Mouse (Mus musculus) heart, embryonic 16.5 days (tissue): ENCODE measurements around the gene Ccdc144b. TPM values are rescaled to one million over a fixed set of nuclear protein-coding genes. Genes with fewer than 3 reads are reported as not detected.

Source experiments
- ATAC-seq: fragments of 200-750 bp; cut with Nextera tagmentation; replicated peaks from 2 replicates; pipeline ENCODE4 v1.8.0; 2017; ENCODE audit warnings: moderate number of reproducible peaks; ENCODE audit not compliant: insufficient read depth, low FRiP score; ENCODE audit errors: extremely low read depth
- H3K27ac ChIP-seq: fragments of 300-500 bp; sonication (generic); 2 replicates; pipeline ENCODE4 v1.5.1; 2014; ENCODE audit warnings: mild to moderate bottlenecking, low read length, control low read depth, moderate library complexity
- H3K27me3 ChIP-seq: fragments of 300-500 bp; sonication (generic); 2 replicates; pipeline ENCODE4 v1.6.1; 2014; ENCODE audit warnings: low read length, mixed read lengths; ENCODE audit not compliant: control insufficient read depth, insufficient read depth
- H3K36me3 ChIP-seq: fragments of 300-500 bp; sonication (generic); 2 replicates; pipeline ENCODE4 v1.6.1; 2014; ENCODE audit not compliant: control insufficient read depth, insufficient read depth
- H3K4me1 ChIP-seq: fragments of 300-500 bp; sonication (generic); 2 replicates; pipeline ENCODE4 v1.6.1; 2014; ENCODE audit warnings: low read length, mixed read lengths; ENCODE audit not compliant: control insufficient read depth, insufficient read depth
- H3K4me2 ChIP-seq: fragments of 300-500 bp; sonication (generic); 2 replicates; pipeline ENCODE4 v1.6.1; 2014; ENCODE audit warnings: low read depth, mild to moderate bottlenecking, control low read depth, low read length
- H3K4me3 ChIP-seq: fragments of 300-500 bp; sonication (generic); 2 replicates; pipeline ENCODE4 v1.5.1; 2014; ENCODE audit warnings: mild to moderate bottlenecking, control low read depth, low read length
- H3K9ac ChIP-seq: fragments of 300-500 bp; sonication (generic); 2 replicates; pipeline ENCODE4 v1.6.1; 2014; ENCODE audit warnings: low read length, control low read depth
- H3K9me3 ChIP-seq: fragments of 300-500 bp; sonication (generic); replicated peaks from 2 replicates; pipeline ENCODE4 v1.6.1; 2016; ENCODE audit warnings: low read length; ENCODE audit not compliant: control insufficient read depth
- WGBS: fragments of 180-500 bp; shearing (Covaris S2); extraction: QIAGEN DNeasy Blood & Tissue Kit; methylation state at CpG from one replicate; pipeline ENCODE4 v1.1.7; 2014; 5-methylcytosine and 5-hydroxymethylcytosine counted together
- polyA plus RNA-seq: library from polyadenylated mRNA; unstranded; fragments of >200 nt; fragmentation: Nextera tagmentation; extraction: Ambion mirVana; gene quantifications from 2 replicates; pipeline ENCODE4 v1.2.1, GENCODE M21; 2015

Gene Ccdc144b
- polyA plus RNA-seq, 1 experiment from 2014 or later = 0.03 TPM

GRCm38 (mm10) chr3:35971149-35971548, 82.2 kb downstream of the Ccdc144b start:
- H3K27me3 ChIP-seq = no peaks in the 10 kb centered on the region
- H3K4me2 ChIP-seq = no peak overlapping the region
- peaks cover 28% of the 10 kb centered on the region for H3K36me3 ChIP-seq
- H3K27ac ChIP-seq = no peak overlapping the region
- no peaks in the 10 kb centered on the region for H3K4me1 ChIP-seq
- H3K9ac ChIP-seq = no peak overlapping the region
- no peak for ATAC-seq
- WGBS = 93% methylated on average over 12 of the region's 12 CpGs
- H3K4me3 ChIP-seq = no peak overlapping the region
- H3K9me3 ChIP-seq = no peaks in the 10 kb centered on the region

GRCm38 (mm10) chr3:35970441-35970840, 82.9 kb downstream of the Ccdc144b start:
- H3K9ac ChIP-seq = no peak overlapping the region
- no peaks in the 10 kb centered on the region for H3K9me3 ChIP-seq
- H3K27me3 ChIP-seq = no peaks in the 10 kb centered on the region
- H3K4me2 ChIP-seq = no peak overlapping the region
- H3K27ac ChIP-seq = no peak overlapping the region
- peaks cover 21% of the 10 kb centered on the region for H3K36me3 ChIP-seq
- 82% methylated on average over 4 of the region's 4 CpGs for WGBS
- no peak overlapping the region for H3K4me3 ChIP-seq
- no peaks in the 10 kb centered on the region for H3K4me1 ChIP-seq
- ATAC-seq = no peak

- H3K4me2 ChIP-seq = no peak overlapping the region
- no peaks in the 10 kb centered on the region for H3K9me3 ChIP-seq
- H3K9ac ChIP-seq = no peak overlapping the region
- peaks cover 14% of the 10 kb centered on the region; the same call in 1 of the 2 replicates for H3K36me3 ChIP-seq
- H3K4me3 ChIP-seq = no peak overlapping the region
- WGBS = 89% methylated on average over 8 of the region's 8 CpGs
- H3K27me3 ChIP-seq = no peaks in the 10 kb centered on the region
- H3K27ac ChIP-seq = no peak overlapping the region
- no peaks in the 10 kb centered on the region for H3K4me1 ChIP-seq
- no peak for ATAC-seq
Observed at GRCm38 (mm10) chr3:35967366-35967921, 85.9 kb downstream of the Ccdc144b start.

- Histone ChIP-seq H3K4me3 (no peak overlapping the region), H3K9ac (no peak overlapping the region), H3K36me3 (peaks cover 14% of the 10 kb centered on the region; the same call in 1 of the 2 replicates), H3K27me3 (no peaks in the 10 kb centered on the region), H3K4me1 (no peaks in the 10 kb centered on the region), H3K4me2 (no peak overlapping the region), H3K9me3 (no peaks in the 10 kb centered on the region), H3K27ac (no peak overlapping the region)
- no peak for ATAC-seq
- WGBS = 84% methylated on average over 2 of the region's 2 CpGs
Observed at GRCm38 (mm10) chr3:35966493-35966892, 86.9 kb downstream of the Ccdc144b start.

DNA sequence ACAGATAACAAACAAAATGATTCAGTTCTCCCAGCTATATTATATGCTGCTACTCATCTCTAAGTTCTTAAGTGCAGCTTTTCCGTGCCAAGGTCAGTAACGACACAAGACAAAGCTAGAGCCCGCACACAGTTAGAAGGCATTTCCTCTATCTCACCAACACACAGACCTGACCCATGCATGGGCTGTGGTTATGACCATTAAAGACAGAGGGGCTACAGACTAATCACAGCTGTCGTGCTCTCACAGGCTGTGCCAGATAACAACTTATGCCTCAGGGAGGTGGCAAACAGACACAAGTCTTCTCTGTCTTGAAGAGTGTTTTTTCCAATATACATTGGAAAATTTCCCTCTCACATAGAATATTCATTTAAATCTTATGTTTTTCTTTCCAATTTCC, 88.4 kb downstream of the Ccdc144b start:
- Histone ChIP-seq H3K4me1 (no peaks in the 10 kb centered on the region), H3K27me3 (no peaks in the 10 kb centered on the region), H3K4me2 (no peak overlapping the region), H3K4me3 (no peak overlapping the region), H3K36me3 (peaks cover 20% of the 10 kb centered on the region), H3K9ac (no peak overlapping the region), H3K27ac (no peak overlapping the region), H3K9me3 (no peaks in the 10 kb centered on the region)
- no peak for ATAC-seq
- 49% methylated on average over 4 of the region's 4 CpGs for WGBS

DNA sequence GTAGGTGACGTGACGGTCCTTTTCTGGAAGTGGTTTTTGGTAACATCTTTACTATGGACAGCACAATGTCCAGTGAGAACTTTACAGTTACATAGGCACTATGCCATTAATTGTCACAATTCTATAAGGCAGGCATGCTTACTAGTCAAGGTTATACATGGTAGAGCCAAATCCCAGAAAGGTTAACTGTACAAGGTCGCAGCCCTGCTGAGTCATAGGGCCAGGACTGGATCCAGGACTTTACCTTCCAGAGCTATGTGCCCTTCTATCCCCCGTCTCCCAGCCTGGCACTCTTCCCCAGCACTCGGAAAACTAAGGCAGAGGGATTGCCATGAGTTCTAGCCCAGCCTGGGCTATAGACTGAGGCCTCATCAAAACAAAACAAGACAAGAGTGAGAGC, 89.4 kb downstream of the Ccdc144b start:
- Histone ChIP-seq H3K4me1 (no peaks in the 10 kb centered on the region), H3K9me3 (no peaks in the 10 kb centered on the region), H3K27ac (no peak overlapping the region), H3K27me3 (no peaks in the 10 kb centered on the region), H3K4me3 (no peak overlapping the region), H3K9ac (no peak overlapping the region), H3K36me3 (peaks cover 23% of the 10 kb centered on the region), H3K4me2 (no peak overlapping the region)
- no peak for ATAC-seq
- 85% methylated on average over 5 of the region's 5 CpGs for WGBS

- no peaks in the 10 kb centered on the region for H3K27me3 ChIP-seq
- H3K27ac ChIP-seq = no peak overlapping the region
- H3K4me2 ChIP-seq = no peak overlapping the region
- peaks cover 19% of the 10 kb centered on the region for H3K36me3 ChIP-seq
- no peak overlapping the region for H3K4me3 ChIP-seq
- no peak overlapping the region for H3K9ac ChIP-seq
- H3K9me3 ChIP-seq = no peaks in the 10 kb centered on the region
- ATAC-seq = no peak
- no peaks in the 10 kb centered on the region for H3K4me1 ChIP-seq
- WGBS = 89% methylated on average over 4 of the region's 4 CpGs
Observed at GRCm38 (mm10) chr3:35963401-35963800, 89.9 kb downstream of the Ccdc144b start.

DNA sequence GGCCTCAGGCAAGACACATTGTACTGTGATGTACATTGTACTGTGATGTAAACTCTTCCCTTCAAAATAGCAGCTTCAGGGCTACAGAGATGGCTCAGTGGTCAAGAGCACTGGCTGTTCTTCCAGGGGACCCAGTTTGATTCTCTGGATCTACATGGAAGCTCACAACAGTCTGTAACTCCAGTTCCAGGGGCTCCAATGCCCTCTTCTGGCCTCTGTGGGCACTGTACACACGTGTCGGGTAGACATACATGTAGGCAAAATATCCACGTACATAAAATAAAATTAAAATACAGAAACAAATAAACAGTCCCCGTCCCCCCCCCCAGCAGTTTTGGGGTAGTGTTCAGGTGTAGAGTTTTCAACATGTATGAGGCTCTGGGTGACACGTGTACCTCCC, 90.4 kb downstream of the Ccdc144b start:
- WGBS = 90% methylated on average over 5 of the region's 5 CpGs
- Histone ChIP-seq H3K27me3 (no peaks in the 10 kb centered on the region), H3K9ac (no peak overlapping the region), H3K9me3 (no peaks in the 10 kb centered on the region), H3K4me1 (no peaks in the 10 kb centered on the region), H3K4me2 (no peak overlapping the region), H3K36me3 (peaks cover 19% of the 10 kb centered on the region), H3K4me3 (no peak overlapping the region), H3K27ac (no peak overlapping the region)
- ATAC-seq = no peak
